Mouse (Mus musculus): Measurements from ENCODE around the gene Scd3. TPM values are rescaled to one million over a fixed set of nuclear protein-coding genes. Genes with fewer than 3 reads are reported as not detected.
A peak's percentile ranks its signal among the peaks of the same experiment; 100 is the strongest.

The Scd3 gene
- polyA plus RNA-seq, 1 experiment from 2014 or later: 0.52 TPM

DNA sequence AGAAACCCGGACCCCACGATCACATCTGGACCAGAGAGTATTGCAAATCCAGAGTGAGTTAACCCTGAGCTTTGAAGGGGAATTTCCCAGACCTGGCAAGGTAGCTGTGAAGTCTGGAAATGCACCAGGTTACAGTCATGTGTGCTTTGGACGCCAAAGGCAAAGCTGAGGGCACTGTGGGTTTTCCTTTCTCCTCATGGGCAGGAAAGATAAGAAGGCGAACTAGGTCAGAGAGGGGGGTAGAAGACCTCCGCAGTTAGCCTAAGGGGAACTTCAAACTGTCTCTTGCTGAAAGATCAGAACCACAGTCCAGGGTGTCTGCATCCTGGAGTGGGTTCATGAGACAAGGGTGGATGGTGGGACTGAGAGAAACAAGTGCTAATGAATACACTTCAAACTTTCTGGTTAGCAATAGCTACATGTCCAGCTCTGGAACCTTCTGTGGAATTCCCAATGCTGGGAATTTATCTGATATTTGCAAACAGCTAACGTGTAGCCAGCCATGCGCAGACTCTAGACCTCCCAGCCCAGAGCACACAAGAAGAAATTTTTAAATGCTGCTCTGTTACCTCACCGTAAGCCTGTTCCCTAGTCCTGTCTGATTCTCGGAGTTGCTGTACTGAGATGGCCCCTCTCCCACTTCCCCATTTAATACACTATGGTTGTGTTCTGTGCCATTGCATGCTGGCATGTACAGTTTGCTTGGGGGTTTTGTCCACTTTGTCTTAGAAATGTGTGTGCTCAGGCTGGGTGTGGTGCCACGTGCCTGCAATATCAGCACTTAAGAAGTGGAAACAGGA, 5.8 kb upstream of the Scd3 start:
- H3K4me1 ChIP-seq (replicated peaks): peaks cover 12% of the 10 kb centered on the region; the same call in 1 of the 2 replicates
- H3K27me3 ChIP-seq (ENCODE audit: insufficient read depth, poor library complexity, severe bottlenecking): no peaks in the 10 kb centered on the region
- no peaks in the 10 kb centered on the region for H3K9me3 ChIP-seq
- WGBS: 89% methylated on average over 10 of the region's 10 CpGs
- no peaks in the 10 kb centered on the region for H3K36me3 ChIP-seq
- no peak overlapping the region for H3K4me3 ChIP-seq
- DNase-seq (ENCODE audit: low spot score): no peak
- no peak overlapping the region for H3K27ac ChIP-seq

DNA sequence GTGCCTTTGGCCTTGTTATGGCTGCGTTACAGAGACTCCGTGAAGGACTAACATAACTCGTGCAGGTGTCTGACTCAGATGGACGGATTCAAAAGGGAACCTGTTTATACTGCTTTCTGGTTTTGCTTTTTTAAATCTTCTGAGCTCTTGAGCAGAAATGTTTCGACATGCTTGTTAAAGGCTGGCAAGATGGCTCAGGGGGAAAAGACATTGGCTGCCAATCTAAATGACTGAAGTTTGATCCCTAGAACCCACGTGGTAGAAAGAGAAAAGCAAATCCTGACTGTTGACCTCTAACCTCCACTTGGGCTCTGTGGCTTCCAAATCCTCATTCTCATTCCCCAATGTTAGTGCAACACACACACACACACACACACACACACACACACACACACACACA, 4.6 kb upstream of the Scd3 start:
- DNase-seq (ENCODE audit: low spot score): no peak
- 92% methylated on average over 6 of the region's 6 CpGs for WGBS

DNA sequence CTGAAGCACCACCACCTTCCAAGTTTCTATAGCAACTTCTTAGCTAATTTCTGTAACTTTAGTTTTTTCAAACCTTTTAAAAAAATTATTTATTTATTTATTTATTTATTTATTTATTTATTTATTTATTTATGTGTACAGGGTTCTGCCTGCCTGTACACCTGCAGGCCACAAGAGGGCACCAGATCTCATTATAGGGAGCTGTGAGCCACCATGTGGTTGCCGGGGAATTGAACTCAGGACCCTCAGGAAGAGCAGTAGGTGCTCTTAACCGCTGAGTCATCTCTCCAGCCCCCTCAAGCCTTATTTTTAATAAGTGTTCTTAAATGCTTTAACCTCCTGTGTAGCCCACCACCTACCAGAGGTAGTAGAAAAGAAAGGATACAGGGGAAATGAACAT, 4.1 kb upstream of the Scd3 start:
- no peaks in the 10 kb centered on the region for H3K27me3 ChIP-seq (ENCODE audit: insufficient read depth, poor library complexity, severe bottlenecking)
- 77% methylated on average over 2 of the region's 2 CpGs for WGBS
- DNase-seq (ENCODE audit: low spot score): no peak

More for the DNA sequence above, 4.6 kb upstream of the Scd3 start:
- H3K27me3 ChIP-seq (ENCODE audit: insufficient read depth, poor library complexity, severe bottlenecking): no peaks in the 10 kb centered on the region
- H3K4me1 ChIP-seq (replicated peaks): peaks cover 3% of the 10 kb centered on the region; the same call in 1 of the 2 replicates
- no peaks in the 10 kb centered on the region for H3K36me3 ChIP-seq
- H3K27ac ChIP-seq: no peak overlapping the region
- no peak overlapping the region for H3K4me3 ChIP-seq
- H3K9me3 ChIP-seq: peaks cover 4% of the 10 kb centered on the region; the same call in 1 of the 2 replicates

DNA sequence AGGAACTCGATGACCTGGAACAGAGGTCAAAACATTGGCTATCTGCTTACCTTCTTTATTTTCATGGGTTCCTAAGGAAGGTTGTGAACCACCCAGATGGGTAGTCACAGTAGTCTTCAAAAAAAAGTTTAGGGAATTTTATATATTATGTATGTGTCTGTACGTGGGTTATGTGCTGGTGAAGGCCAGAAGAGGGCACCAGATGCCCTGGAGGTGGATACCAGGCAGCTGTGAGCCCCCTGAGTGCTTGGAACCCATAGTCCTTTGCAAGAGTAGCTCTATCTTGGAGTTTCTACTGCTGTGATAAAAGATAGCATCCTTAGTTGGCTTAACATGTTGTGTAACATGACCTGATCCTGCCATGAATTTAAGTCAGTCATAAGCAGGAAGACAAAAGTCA, 4.0 kb downstream of the Scd3 start:
- no peaks in the 10 kb centered on the region for H3K36me3 ChIP-seq
- no peak for DNase-seq (ENCODE audit: low spot score)
- H3K27ac ChIP-seq: no peak overlapping the region
- WGBS: 68% methylated on average over 2 of the region's 2 CpGs
- no peaks in the 10 kb centered on the region for H3K27me3 ChIP-seq (ENCODE audit: insufficient read depth, poor library complexity, severe bottlenecking)
- H3K4me3 ChIP-seq: no peak overlapping the region
- no peaks in the 10 kb centered on the region for H3K4me1 ChIP-seq (replicated peaks)
- peaks cover 4% of the 10 kb centered on the region; the same call in 1 of the 2 replicates for H3K9me3 ChIP-seq

More for the DNA sequence above, 4.1 kb upstream of the Scd3 start:
- H3K4me3 ChIP-seq: no peak overlapping the region
- no peaks in the 10 kb centered on the region for H3K36me3 ChIP-seq
- H3K9me3 ChIP-seq: peaks cover 4% of the 10 kb centered on the region; the same call in 1 of the 2 replicates
- H3K4me1 ChIP-seq (replicated peaks): peaks cover 3% of the 10 kb centered on the region; the same call in 1 of the 2 replicates
- no peak overlapping the region for H3K27ac ChIP-seq

DNA sequence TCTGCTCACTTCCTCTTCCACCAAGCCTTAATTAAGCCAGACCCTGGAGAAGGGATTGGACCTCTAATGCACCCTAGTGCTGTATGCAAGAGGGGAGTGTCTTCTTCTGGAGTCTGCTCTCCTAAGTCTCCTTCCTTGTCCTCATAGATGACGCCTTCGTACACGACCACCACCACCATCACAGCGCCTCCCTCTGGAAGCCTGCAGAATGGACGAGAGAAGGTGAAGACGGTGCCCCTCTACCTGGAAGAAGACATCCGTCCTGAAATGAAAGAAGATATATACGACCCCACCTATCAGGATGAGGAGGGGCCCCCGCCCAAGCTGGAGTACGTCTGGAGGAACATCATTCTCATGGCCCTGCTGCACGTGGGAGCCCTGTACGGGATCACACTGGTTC, 12.2 kb downstream of the Scd3 start:
- no peaks in the 10 kb centered on the region for H3K27me3 ChIP-seq (ENCODE audit: insufficient read depth, poor library complexity, severe bottlenecking)
- DNase-seq (ENCODE audit: low spot score): no peak
- WGBS: 72% methylated on average over 12 of the region's 12 CpGs

DNA sequence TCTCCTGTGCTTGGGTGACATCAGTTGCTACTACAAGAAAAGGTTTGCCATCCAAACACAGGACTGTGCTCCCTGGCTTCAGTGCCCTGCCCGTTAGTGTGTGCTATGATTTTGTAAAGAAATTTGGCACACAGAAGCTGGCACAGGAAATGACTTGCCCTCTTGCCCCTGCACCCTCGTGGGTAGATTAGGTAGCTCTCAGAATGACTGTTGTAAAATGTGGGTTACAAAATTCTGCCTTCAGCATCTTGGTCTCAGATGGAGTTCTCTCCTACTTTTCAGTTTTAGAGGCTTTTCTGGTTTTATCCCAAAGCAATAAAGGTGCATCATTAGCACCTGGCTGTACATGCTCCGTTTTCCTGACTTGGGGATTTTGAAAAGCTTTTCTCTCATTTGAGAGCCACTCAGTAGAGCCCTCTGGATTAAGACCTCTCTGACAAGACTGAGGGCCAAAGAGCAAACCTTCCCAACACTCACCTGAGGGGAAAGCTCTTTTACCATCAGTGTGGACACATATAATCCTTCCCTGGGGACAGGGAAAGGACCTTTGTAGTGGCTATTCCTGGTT, 15.0 kb downstream of the Scd3 start:
- Histone ChIP-seq H3K9me3 (no peaks in the 10 kb centered on the region), H3K4me1 (replicated peaks) (no peaks in the 10 kb centered on the region), H3K27ac (no peak overlapping the region), H3K27me3 (ENCODE audit: insufficient read depth, poor library complexity, severe bottlenecking) (no peaks in the 10 kb centered on the region), H3K4me3 (no peak overlapping the region), H3K36me3 (no peaks in the 10 kb centered on the region)
- no peak for DNase-seq (ENCODE audit: low spot score)
- WGBS: 78% methylated on average over 3 of the region's 3 CpGs

More for the DNA sequence above, 12.2 kb downstream of the Scd3 start:
- Histone ChIP-seq H3K4me3 (no peak overlapping the region), H3K27ac (no peak overlapping the region), H3K4me1 (replicated peaks) (no peaks in the 10 kb centered on the region), H3K9me3 (no peaks in the 10 kb centered on the region), H3K36me3 (no peaks in the 10 kb centered on the region)

DNA sequence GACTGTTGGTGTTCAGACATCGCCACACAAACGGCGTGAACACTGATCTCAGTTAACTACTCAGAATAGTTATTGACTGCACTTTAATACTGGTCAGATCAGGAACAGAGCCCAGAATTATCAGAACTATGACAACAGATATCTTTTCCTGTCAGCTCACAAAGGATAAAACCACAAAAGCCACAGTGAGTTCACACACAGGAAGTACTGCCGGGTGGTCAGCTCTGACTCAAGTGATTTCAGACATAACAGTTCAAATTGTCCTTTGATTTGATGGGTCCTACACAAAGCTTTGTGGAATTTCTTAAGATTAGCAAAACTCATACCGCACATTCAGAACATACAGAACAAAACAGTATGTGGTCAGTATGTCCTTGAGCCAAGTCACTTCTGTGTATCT, 22.7 kb downstream of the Scd3 start:
- H3K9me3 ChIP-seq: no peaks in the 10 kb centered on the region
- H3K27me3 ChIP-seq (ENCODE audit: insufficient read depth, poor library complexity, severe bottlenecking): no peaks in the 10 kb centered on the region
- no peak overlapping the region for H3K27ac ChIP-seq
- no peak for DNase-seq (ENCODE audit: low spot score)
- WGBS: 92% methylated on average over 5 of the region's 5 CpGs
- H3K4me1 ChIP-seq (replicated peaks): no peaks in the 10 kb centered on the region
- H3K36me3 ChIP-seq: no peaks in the 10 kb centered on the region
- H3K4me3 ChIP-seq: no peak overlapping the region

DNA sequence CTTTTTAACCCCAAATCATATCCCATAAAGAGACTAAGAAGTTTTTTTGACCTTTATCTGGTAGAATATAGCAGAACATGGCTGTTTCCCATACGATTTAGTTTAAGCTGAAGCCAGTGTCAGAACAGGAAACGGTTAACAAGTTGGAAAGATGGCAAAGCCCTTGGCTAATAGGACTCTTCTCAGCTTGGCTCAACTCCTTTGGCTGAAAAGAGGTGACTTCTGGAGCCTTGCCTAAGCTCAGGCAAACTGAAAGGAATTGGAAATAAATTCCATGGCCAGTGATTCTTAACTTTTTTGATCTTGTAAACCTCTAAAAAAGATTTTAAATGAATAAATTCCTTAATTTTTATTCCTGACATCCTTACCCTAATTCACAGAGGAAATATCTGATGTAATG, 26.7 kb downstream of the Scd3 start:
- no peaks in the 10 kb centered on the region for H3K36me3 ChIP-seq
- no peak overlapping the region for H3K27ac ChIP-seq
- WGBS: 82% methylated on average over 2 of the region's 2 CpGs
- no peaks in the 10 kb centered on the region for H3K9me3 ChIP-seq
- H3K27me3 ChIP-seq (ENCODE audit: insufficient read depth, poor library complexity, severe bottlenecking): no peaks in the 10 kb centered on the region
- DNase-seq (ENCODE audit: low spot score): no peak
- no peak overlapping the region for H3K4me3 ChIP-seq
- H3K4me1 ChIP-seq (replicated peaks): no peaks in the 10 kb centered on the region

DNA sequence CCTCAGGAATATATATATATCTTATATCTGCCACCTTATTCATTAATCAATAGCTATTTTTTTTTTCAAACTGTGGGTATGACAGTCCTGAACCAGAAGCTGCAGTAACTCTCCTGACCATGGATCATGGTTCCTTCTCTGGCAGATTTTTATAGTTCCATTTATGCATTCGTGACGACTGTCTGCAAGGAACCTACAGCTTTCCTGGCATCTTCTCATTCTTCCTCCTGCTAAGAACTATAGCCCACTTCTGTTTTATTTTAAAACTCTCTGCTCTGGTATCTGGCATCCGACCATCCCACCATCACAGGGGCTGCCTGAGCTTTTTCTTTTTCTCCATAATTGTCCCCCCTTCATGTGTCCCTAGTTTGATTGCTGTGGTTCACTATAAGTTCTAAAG, 27.1 kb downstream of the Scd3 start:
- no peak for DNase-seq (ENCODE audit: low spot score)
- Histone ChIP-seq H3K4me3 (no peak overlapping the region), H3K9me3 (no peaks in the 10 kb centered on the region), H3K36me3 (no peaks in the 10 kb centered on the region), H3K4me1 (replicated peaks) (no peaks in the 10 kb centered on the region), H3K27ac (no peak overlapping the region), H3K27me3 (ENCODE audit: insufficient read depth, poor library complexity, severe bottlenecking) (no peaks in the 10 kb centered on the region)
- whole genome bisulfite sequencing: 78% methylated on average over 3 of the region's 3 CpGs

DNA sequence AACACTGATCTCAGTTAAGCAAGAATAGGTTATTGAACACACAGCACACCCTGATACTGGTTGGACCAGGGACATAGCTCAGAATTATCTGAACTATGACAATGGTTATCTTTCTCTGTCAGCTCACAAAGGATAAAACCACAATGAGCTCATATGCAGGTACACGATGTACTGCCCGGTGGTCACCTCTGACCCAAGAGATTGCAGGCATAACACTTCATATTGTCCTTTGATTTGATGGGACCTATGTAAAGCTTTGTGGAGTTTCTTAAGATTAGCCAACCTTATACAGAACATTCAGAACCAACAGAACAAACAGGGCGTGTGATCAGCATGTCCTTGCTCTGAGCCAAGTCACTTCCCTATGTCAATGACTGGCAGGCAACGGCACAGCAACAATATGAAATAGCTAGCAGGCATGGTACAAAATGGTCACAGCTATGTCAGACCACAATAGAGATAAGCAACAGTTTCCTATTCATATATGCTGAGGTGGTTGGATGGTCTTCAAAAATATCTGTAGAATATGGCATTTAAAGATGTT, 28.6 kb downstream of the Scd3 start:
- H3K36me3 ChIP-seq: no peaks in the 10 kb centered on the region
- no peaks in the 10 kb centered on the region for H3K27me3 ChIP-seq (ENCODE audit: insufficient read depth, poor library complexity, severe bottlenecking)
- no peak overlapping the region for H3K27ac ChIP-seq
- no peaks in the 10 kb centered on the region for H3K9me3 ChIP-seq
- WGBS: 89% methylated on average over 4 of the region's 4 CpGs
- H3K4me1 ChIP-seq (replicated peaks): no peaks in the 10 kb centered on the region
- no peak for DNase-seq (ENCODE audit: low spot score)
- no peak overlapping the region for H3K4me3 ChIP-seq

DNA sequence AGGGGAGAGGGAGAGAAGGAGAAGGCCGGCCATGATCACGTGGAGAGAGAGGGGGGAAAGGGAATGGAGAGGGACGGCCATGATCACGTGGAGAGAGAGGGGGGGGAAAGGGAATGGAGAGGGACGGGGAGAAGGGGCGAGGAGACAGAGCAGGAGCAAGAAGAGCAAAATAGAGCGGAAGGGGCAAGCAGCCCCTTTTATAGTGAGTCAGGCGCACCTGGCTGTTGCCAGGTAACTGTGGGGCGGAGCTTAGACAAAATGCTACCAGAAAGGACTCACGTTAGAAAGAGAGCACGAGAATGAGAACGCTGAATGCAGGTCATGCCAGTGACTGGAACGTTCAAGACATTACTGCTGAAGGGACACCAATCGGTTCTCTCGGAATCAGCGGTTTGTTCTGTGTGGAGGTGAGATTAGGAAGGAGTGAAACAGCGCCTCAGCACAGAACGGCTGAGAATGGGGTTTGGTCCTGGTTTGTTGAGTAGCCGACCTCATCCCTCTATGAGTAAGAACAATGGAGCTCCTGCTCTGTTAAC, 34.5 kb downstream of the Scd3 start:
- Histone ChIP-seq H3K4me1 (replicated peaks) (peaks cover 6% of the 10 kb centered on the region), H3K9me3 (no peaks in the 10 kb centered on the region), H3K27me3 (ENCODE audit: insufficient read depth, poor library complexity, severe bottlenecking) (no peaks in the 10 kb centered on the region), H3K4me3 (peak overlapping the region; percentile 35), H3K27ac (no peak overlapping the region; the same call in 1 of the 2 replicates), H3K36me3 (no peaks in the 10 kb centered on the region)
- peak; percentile 17 for DNase-seq (ENCODE audit: low spot score)
- WGBS: 18% methylated on average over 19 of the region's 19 CpGs

DNA sequence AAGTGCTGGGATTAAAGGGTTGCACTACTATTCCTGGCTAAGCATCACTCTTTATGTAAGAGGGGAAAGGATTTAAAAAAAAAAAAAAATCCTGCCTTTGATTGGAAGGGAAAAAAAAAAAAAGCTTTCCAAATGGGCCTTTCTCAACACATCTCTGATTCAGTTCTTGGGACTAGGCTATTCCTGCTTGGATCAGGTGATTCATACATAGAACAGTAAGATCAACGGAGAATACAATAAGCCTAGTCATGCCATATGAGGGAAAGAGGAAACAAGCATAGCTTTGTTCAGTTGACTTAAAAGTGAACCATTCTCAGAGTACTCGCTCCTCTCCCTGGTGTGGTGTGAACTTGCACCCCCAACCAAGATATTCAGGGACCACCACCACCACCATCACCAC, 35.8 kb downstream of the Scd3 start:
- Histone ChIP-seq H3K36me3 (no peaks in the 10 kb centered on the region), H3K4me3 (no peak overlapping the region), H3K27me3 (ENCODE audit: insufficient read depth, poor library complexity, severe bottlenecking) (no peaks in the 10 kb centered on the region), H3K27ac (no peak overlapping the region), H3K4me1 (replicated peaks) (peaks cover 6% of the 10 kb centered on the region), H3K9me3 (no peaks in the 10 kb centered on the region)
- 79% methylated on average over 2 of the region's 2 CpGs for WGBS
- DNase-seq (ENCODE audit: low spot score): no peak

DNA sequence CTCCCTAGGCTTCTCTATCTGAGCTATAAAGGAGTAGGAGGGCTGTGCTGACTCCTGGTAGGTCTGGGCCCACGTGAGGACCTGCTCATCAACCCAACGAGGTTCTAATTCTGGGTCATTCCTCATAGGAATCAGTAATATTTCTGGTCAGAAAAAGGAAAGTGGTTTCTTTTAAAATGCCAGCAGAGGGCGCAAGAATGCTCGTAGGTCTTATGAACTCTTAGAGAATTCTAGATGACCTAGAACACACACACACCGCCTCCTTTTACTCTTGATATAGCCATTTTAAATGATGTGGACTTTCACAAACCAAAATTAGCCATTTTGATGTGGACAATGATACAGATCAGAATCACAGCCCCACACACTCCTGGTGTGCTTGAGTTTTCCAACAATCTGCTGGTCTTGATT, 42.7 kb downstream of the Scd3 start:
- Histone ChIP-seq H3K9me3 (no peaks in the 10 kb centered on the region), H3K4me1 (replicated peaks) (peaks cover 36% of the 10 kb centered on the region), H3K4me3 (peak overlapping the region; percentile 16; the same call in 1 of the 2 replicates), H3K36me3 (no peaks in the 10 kb centered on the region), H3K27ac (peak overlapping the region; percentile 16; the same call in 1 of the 2 replicates), H3K27me3 (ENCODE audit: insufficient read depth, poor library complexity, severe bottlenecking) (no peaks in the 10 kb centered on the region)
- 8% methylated on average over 5 of the region's 5 CpGs for WGBS
- peak; percentile 26 for DNase-seq (ENCODE audit: low spot score)
